Mouse (Mus musculus): ENCODE data around the gene Olfr603. TPM values are rescaled to one million over a fixed set of nuclear protein-coding genes. Genes with fewer than 3 reads are reported as not detected.
"Not testable (repeated sequence)": the region's sequence is repeated elsewhere in the genome, so short reads cannot be mapped to it uniquely, and the experiment has no call there.

Olfr603 gene
- not detected for total RNA-seq (2021)

DNA sequence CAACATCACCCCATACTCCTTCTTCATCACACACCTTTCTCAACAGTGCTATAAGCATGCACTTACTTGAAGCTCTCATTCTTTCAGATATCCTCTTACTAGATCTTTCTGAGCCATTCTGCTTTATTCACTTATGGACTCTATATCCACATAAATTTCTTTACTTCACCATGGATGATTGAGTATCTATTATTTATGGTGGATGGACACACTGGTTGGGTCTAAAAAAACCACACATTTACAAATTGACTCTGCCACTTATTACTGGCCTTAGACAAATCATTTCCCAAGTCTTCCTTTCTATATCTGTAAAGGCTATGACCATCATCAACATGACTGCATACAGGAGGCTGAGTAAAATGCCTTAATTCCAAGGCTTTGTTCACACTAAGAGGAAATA lies at the start of gene Olfr603:
Gene Olfr603 (minus strand): TSS at position 101 of the 400 bp plus-strand sequence.
- intact Hi-C loops (cut with DNase I): no loop called here
- DNase-seq: no peak

DNA sequence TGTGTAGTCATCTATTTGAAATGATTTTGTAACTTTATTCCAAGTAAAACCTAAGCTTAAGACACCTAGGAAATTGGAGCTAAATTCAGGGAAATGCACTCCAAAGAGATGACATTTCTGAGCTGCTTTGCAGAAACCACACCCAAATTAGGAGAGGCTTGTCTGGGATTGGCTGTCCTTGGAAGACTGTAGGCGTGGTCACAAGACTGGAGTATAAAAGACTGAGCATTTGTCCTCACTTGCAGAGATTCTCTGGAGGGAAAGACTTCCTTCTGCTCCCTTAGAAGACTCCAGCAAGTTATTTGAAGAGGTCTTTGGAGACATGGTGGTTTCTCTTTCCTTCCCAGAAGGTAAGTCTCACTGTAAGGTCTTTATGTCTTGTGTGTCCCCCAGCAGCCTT lies 28.8 kb upstream of the Olfr603 start, which contains the start of gene Usp17lc:
Gene Usp17lc (plus strand): TSS at position 301 of the 400 bp plus-strand sequence.
- DNase-seq; intact Hi-C loops (cut with DNase I): not testable (repeated sequence)

DNA sequence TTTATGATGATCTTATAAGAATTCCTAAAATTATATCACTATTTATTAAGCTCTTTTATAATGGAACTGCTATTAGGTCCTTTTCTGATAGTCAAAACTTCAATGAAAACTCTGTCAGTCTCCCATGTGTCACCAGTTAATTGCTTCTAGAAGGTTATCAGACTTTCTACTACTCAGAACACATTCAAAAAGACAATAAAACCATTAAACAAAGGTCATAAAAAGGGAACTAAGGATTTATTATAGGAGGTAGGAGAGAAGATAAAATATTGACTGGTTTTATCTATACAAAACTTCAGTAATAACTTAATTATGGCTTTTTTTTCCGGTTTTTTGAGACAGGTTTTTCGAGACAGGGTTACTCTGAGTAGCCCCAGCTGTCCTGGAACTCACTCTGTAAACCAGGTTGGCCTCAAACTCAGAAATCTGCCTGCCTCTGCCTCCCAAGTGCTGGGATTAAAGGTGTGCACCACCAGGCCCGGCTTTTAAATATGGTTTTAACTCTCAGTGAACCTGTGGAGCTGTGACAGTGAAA lies 20.6 kb upstream of the Olfr603 start:
- intact Hi-C loops (cut with DNase I); DNase-seq: not testable (repeated sequence)

DNA sequence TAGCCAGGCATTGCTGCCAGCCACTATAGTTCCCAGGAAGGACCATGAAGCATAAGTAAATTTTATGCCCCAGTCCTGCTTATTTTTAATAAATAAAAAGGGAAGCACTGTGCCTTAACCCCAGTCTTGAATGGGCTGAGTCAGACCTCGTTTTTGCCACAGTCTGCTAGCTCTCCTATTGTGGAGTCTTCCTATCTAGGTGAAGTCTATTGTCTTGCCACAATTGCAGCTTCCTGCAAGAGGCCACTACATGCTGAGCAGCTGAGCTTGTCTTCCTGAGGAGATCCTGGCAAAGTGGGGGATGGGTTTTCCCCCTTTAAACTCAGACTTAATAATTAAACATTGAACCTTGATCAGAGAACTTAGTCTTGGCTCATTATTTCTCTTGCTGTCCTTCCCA lies 13.0 kb upstream of the Olfr603 start:
- intact Hi-C loops (cut with DNase I): no loop called here
- no peak for DNase-seq

DNA sequence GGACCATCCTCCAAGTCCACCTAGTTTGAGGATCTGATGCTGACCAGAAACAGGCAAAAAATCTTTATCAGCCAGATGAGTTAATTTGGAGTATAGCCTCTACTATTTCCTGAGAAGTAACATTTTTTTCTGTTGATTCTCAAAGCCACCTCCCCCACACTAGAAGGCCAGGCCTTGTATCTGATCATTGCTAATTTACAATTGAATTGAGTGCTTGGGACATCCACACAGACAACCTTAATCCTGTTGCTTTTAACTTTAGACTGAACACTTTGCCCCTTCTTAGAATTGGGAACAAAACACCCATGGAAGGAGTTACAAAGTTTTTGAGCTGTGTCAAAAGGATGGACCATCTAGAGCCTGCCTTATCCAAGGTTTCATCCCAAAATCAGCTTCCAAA lies 11.8 kb upstream of the Olfr603 start:
- DNase-seq: no peak
- intact Hi-C loops (cut with DNase I): no loop called here

DNA sequence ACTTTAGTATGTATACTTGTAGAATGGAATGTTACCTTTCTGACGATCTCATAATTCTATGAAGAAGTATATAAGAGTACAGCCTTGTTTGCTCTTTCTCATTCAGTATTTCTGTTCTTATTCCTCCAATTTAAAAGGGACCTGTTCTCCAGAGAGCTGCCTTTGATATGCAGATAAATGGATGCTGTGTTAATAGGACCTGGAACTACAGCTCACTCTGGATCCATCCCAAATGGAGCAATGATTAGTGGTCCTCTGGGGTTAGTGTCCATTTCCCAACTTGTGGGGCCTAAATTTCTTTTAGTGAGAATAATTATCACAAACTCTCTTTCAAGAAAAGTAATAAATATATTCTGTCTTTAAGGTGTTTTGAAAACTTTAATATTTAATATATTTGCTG lies 23.4 kb downstream of the Olfr603 start, which contains the start of gene Olfr601:
Gene Olfr601 (minus strand): TSS at position 101 of the 400 bp plus-strand sequence.
- no peak for DNase-seq
- intact Hi-C loops (cut with DNase I): no loop called here

DNA sequence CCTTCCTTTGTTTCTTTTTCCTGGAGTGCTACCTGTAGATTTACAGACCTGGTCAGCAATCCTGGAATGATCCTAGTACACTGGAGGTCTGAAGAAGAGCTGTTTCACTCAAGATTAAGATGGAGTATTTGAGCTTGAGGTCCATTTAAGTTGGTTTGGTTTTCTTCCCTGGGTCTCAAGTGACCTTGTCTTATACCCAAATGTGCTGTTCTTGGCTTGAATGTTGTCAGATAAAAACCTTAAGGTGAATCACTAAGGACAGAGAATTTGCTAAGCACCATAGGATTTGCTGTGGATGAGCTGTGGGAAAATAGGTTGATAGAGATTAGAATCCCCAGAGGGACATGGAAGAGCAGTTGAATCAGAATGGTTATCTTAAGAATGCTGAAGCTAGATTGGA lies 36.4 kb downstream of the Olfr603 start, which contains the start of gene Olfr600:
Gene Olfr600 (minus strand): TSS at position 101 of the 400 bp plus-strand sequence.
- intact Hi-C loops (cut with DNase I): no loop called here
- no peak for DNase-seq

DNA sequence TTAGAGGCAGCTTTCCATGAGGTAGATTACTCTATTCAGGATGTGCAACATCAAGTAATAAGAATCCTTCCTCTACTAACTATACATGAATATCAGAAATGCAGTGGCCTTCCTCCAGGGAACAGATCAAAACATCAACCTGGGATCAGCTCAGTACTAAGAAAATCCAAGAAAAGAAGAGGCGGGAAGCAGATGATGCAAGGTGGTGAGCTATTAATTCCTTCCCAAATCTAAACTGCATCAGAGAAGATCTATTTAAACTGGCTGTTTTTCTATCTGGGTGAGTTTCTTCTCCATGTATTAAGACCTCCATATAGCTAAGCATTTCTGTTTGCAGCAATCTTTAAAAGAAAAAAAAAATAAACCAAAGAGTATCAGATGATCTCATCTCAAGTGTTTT lies 50.4 kb downstream of the Olfr603 start, which contains the start of gene Olfr599:
Gene Olfr599 (plus strand): TSS at position 301 of the 400 bp plus-strand sequence.
- no peak for DNase-seq
- intact Hi-C loops (cut with DNase I): no loop called here

Small RNA genes lying within 50 kb of the gene (microRNA-seq; reads per million reads assigned to microRNA genes)
- 0 reads per million in 2 experiments for gene Gm25774 (ENCODE audit: borderline number of aligned reads in 2 of 2)

Other genes with a start within 250 kb of the Olfr603 start
- not detected for gene Olfr588-ps1, start 245.3 kb downstream of the Olfr603 start, total RNA-seq (2021)
- not detected for gene Olfr589, start 229.8 kb downstream of the Olfr603 start, total RNA-seq (2021)
- not detected for gene Olfr591, start 207.8 kb downstream of the Olfr603 start, total RNA-seq (2021)
- not detected for gene Olfr592, start 201.4 kb downstream of the Olfr603 start, total RNA-seq (2021)
- not detected for gene Olfr593, start 174.3 kb downstream of the Olfr603 start, total RNA-seq (2021)
- not detected for gene Olfr594, start 169.2 kb downstream of the Olfr603 start, total RNA-seq (2021)
- not detected for gene Usp17ld, start 133.7 kb downstream of the Olfr603 start, total RNA-seq (2021)
- not detected for gene Olfr596, start 80.5 kb downstream of the Olfr603 start, total RNA-seq (2021)
- not detected for gene Olfr597, start 69.9 kb downstream of the Olfr603 start, total RNA-seq (2021)
- not detected for gene Olfr598, start 62.6 kb downstream of the Olfr603 start, total RNA-seq (2021)
- gene Olfr599, start 50.3 kb downstream of the Olfr603 start, total RNA-seq (2021): not detected
- not detected for gene Olfr600, start 36.5 kb downstream of the Olfr603 start, total RNA-seq (2021)
- not detected for gene Olfr601, start 23.5 kb downstream of the Olfr603 start, total RNA-seq (2021)
- gene Usp17lc, start 28.9 kb upstream of the Olfr603 start, total RNA-seq (2021): not detected
- not detected for gene Olfr605, start 59.3 kb upstream of the Olfr603 start, total RNA-seq (2021)
- gene Olfr606, start 62.9 kb upstream of the Olfr603 start, total RNA-seq (2021): not detected
- not detected for gene Olfr607, start 78.0 kb upstream of the Olfr603 start, total RNA-seq (2021)
- not detected for gene Olfr608, start 83.7 kb upstream of the Olfr603 start, total RNA-seq (2021)
- not detected for gene Olfr609, start 111.9 kb upstream of the Olfr603 start, total RNA-seq (2021)
- not detected for gene Olfr610, start 125.9 kb upstream of the Olfr603 start, total RNA-seq (2021)
- gene Olfr611, start 134.7 kb upstream of the Olfr603 start, total RNA-seq (2021): not detected
- gene Olfr612, start 156.5 kb upstream of the Olfr603 start, total RNA-seq (2021): not detected
- gene Olfr613, start 161.9 kb upstream of the Olfr603 start, total RNA-seq (2021): not detected
- gene Olfr615, start 169.9 kb upstream of the Olfr603 start, total RNA-seq (2021): not detected
- gene Olfr616, start 183.0 kb upstream of the Olfr603 start, total RNA-seq (2021): not detected
- not detected for gene Olfr617, start 186.9 kb upstream of the Olfr603 start, total RNA-seq (2021)
- gene Olfr618, start 203.9 kb upstream of the Olfr603 start, total RNA-seq (2021): not detected
- not detected for gene Olfr619, start 214.4 kb upstream of the Olfr603 start, total RNA-seq (2021)
- gene Olfr620, start 226.4 kb upstream of the Olfr603 start, total RNA-seq (2021): not detected